14 mouse cellular contexts compared by ENCODE assay signal in genomic region chr15:98955324-98955723, GRCm38 (mm10). TPM values are rescaled to one million over a fixed set of nuclear protein-coding genes. Genes with fewer than 3 reads are reported as not detected.
A peak's percentile ranks its signal among the peaks of the same experiment; 100 is the strongest.
DNase-seq lines count a peak whose midpoint lies in the region; ATAC-seq and TF ChIP-seq lines count a peak whose summit lies in the region.
"Had no signal": no experiment of that assay in that cellular context is flagged by ENCODE, and none has a peak within 500 bp of the region (broad histone marks: within the 10 kb centered on the region; RNA-seq: fewer than 3 reads in every experiment).

No protein-coding gene starts in this region.

- intact Hi-C loops in heart, adult 2 months (cut with DNase I), result no loop called here

- TF ChIP-seq POLR2A in heart, adult 2 months (IDR thresholded peaks at IDR 0.05; ENCODE audit: insufficient read depth, low read depth, low read length), result no peak

- WGBS in heart, embryonic 12.5 days, result 88% methylated on average over 4 of the region's 4 CpGs
- 84% methylated on average over 4 of the region's 4 CpGs for WGBS in heart, adult 2 months
- 69% methylated on average over 4 of the region's 4 CpGs for WGBS in embryonic facial prominence, embryonic 12.5 days
- 59% methylated on average over 4 of the region's 4 CpGs for WGBS in hindbrain, embryonic 12.5 days
- 29% methylated on average over 4 of the region's 4 CpGs for WGBS in midbrain, postnatal 0 days

- H3K27me3 ChIP-seq in heart, embryonic 12.5 days (replicated peaks), result no peaks in the 10 kb centered on the region
- H3K27me3 ChIP-seq in heart, adult 2 months (ENCODE audit: control insufficient read depth, insufficient read depth, low read length), result no peaks in the 10 kb centered on the region
- no peaks in the 10 kb centered on the region for H3K27me3 ChIP-seq in embryonic facial prominence, embryonic 12.5 days
- H3K27me3 ChIP-seq in hindbrain, embryonic 12.5 days, result no peaks in the 10 kb centered on the region
- H3K27me3 ChIP-seq in midbrain, postnatal 0 days (ENCODE audit: insufficient read depth, low read length), result no peaks in the 10 kb centered on the region

- H3K9me3 ChIP-seq in heart, embryonic 12.5 days (replicated peaks), result no peaks in the 10 kb centered on the region
- no peaks in the 10 kb centered on the region for H3K9me3 ChIP-seq in embryonic facial prominence, embryonic 12.5 days
- no peaks in the 10 kb centered on the region for H3K9me3 ChIP-seq in hindbrain, embryonic 12.5 days (replicated peaks)
- H3K9me3 ChIP-seq in midbrain, postnatal 0 days (ENCODE audit: low read length), result no peaks in the 10 kb centered on the region
- H3K9me3 ChIP-seq: liver, embryonic 13.5 days had no signal

- ATAC-seq in heart, embryonic 12.5 days (ENCODE audit: insufficient number of reproducible peaks, low FRiP score), result no peak
- ATAC-seq in embryonic facial prominence, embryonic 12.5 days (ENCODE audit: insufficient number of reproducible peaks, insufficient read depth, low FRiP score, low TSS enrichment), result no peak
- no peak for ATAC-seq in hindbrain, embryonic 12.5 days (ENCODE audit: low FRiP score)
- no peak for ATAC-seq in midbrain, postnatal 0 days (ENCODE audit: low FRiP score)

- H3K9ac ChIP-seq in heart, embryonic 12.5 days, result no peak overlapping the region
- no peak overlapping the region for H3K9ac ChIP-seq in heart, adult 2 months (ENCODE audit: low read depth, low read length)
- no peak overlapping the region for H3K9ac ChIP-seq in embryonic facial prominence, embryonic 12.5 days
- peak overlapping the region; percentile 100 for H3K9ac ChIP-seq in hindbrain, embryonic 12.5 days
- peak overlapping the region; percentile 75 for H3K9ac ChIP-seq in midbrain, postnatal 0 days (replicated peaks; ENCODE audit: low read length, poor library complexity, severe bottlenecking)

- TF ChIP-seq CTCF in heart, adult 2 months (IDR thresholded peaks at IDR 0.05), result no peak
- TF ChIP-seq CTCF in midbrain, postnatal 0 days (IDR thresholded peaks at IDR 0.05), result no peak

- peak overlapping the region; percentile 59; the same call in 1 of the 2 replicates for H3K4me2 ChIP-seq in heart, embryonic 12.5 days
- peak overlapping the region; percentile 86 for H3K4me2 ChIP-seq in embryonic facial prominence, embryonic 12.5 days (replicated peaks)
- peak overlapping the region; percentile 67 for H3K4me2 ChIP-seq in hindbrain, embryonic 12.5 days (replicated peaks)
- H3K4me2 ChIP-seq in midbrain, postnatal 0 days (ENCODE audit: low read depth, low read length, poor library complexity, severe bottlenecking), result peak overlapping the region; percentile 83

- no peak overlapping the region for H3K27ac ChIP-seq in heart, embryonic 12.5 days (ENCODE audit: poor library complexity, severe bottlenecking)
- no peak overlapping the region; the same call in none of the 2 replicates for H3K27ac ChIP-seq in heart, adult 2 months
- peak overlapping the region; percentile 90; the same call in 1 of the 2 replicates for H3K27ac ChIP-seq in embryonic facial prominence, embryonic 12.5 days
- H3K27ac ChIP-seq in hindbrain, embryonic 12.5 days, result peak overlapping the region; percentile 100
- peak overlapping the region; percentile 94 for H3K27ac ChIP-seq in midbrain, postnatal 0 days (ENCODE audit: low read depth, low read length)
- H3K27ac ChIP-seq: liver, embryonic 13.5 days had no signal

- no peaks in the 10 kb centered on the region for H3K79me2 ChIP-seq in heart, adult 2 months (replicated peaks; ENCODE audit: control insufficient read depth, insufficient read depth, low read length)

- H3K36me3 ChIP-seq in heart, embryonic 12.5 days, result peaks cover 5% of the 10 kb centered on the region; the same call in 1 of the 2 replicates
- H3K36me3 ChIP-seq in heart, adult 2 months (ENCODE audit: control insufficient read depth, insufficient read depth, low read length), result no peaks in the 10 kb centered on the region
- peaks cover 3% of the 10 kb centered on the region; the same call in 1 of the 2 replicates for H3K36me3 ChIP-seq in embryonic facial prominence, embryonic 12.5 days
- peaks cover 4% of the 10 kb centered on the region for H3K36me3 ChIP-seq in hindbrain, embryonic 12.5 days
- H3K36me3 ChIP-seq in midbrain, postnatal 0 days (ENCODE audit: insufficient read depth, low read length), result 0 out of 2 replicates have a peak, but pooled peaks cover 2% of the 10 kb centered on the region
- H3K36me3 ChIP-seq: liver, embryonic 13.5 days had no signal

- no peak for TF ChIP-seq EP300 in heart, adult 2 months (IDR thresholded peaks at IDR 0.05; ENCODE audit: insufficient read depth, low read depth, low read length)

- no peak for DNase-seq in heart, adult 2 months
- no peak for DNase-seq in midbrain, postnatal 0 days (ENCODE audit: low spot score)
- no peak for DNase-seq in thymus, adult 18-20 months
- no peak for DNase-seq in adrenal gland, postnatal 36 days
- no peak for DNase-seq in adrenal gland, adult (ENCODE audit: inconsistent age in 2 of 2, low spot score in 1 of 2)
- DNase-seq: liver, embryonic 13.5 days had no signal

- H3K4me3 ChIP-seq in heart, embryonic 12.5 days, result no peak overlapping the region
- no peak overlapping the region for H3K4me3 ChIP-seq in heart, adult 2 months
- H3K4me3 ChIP-seq in embryonic facial prominence, embryonic 12.5 days, result no peak overlapping the region
- H3K4me3 ChIP-seq in hindbrain, embryonic 12.5 days, result peak overlapping the region; percentile 90
- peak overlapping the region; percentile 62 for H3K4me3 ChIP-seq in midbrain, postnatal 0 days (ENCODE audit: low read depth, low read length)
- H3K4me3 ChIP-seq: liver, embryonic 13.5 days had no signal

- peaks cover 21% of the 10 kb centered on the region for H3K4me1 ChIP-seq in heart, embryonic 12.5 days (replicated peaks)
- peaks cover 5% of the 10 kb centered on the region for H3K4me1 ChIP-seq in heart, adult 2 months (ENCODE audit: control insufficient read depth, insufficient read depth, low read length)
- H3K4me1 ChIP-seq in embryonic facial prominence, embryonic 12.5 days, result peaks cover 10% of the 10 kb centered on the region
- peaks cover 8% of the 10 kb centered on the region for H3K4me1 ChIP-seq in hindbrain, embryonic 12.5 days
- H3K4me1 ChIP-seq in midbrain, postnatal 0 days (ENCODE audit: insufficient read depth, low read length), result no peaks in the 10 kb centered on the region

RNA-seq across cellular contexts. Expression of gene Tuba1a, which starts 1.8 kb away (rescaled TPM):
- polyA plus RNA-seq in heart, embryonic 12.5 days (2016; fragmentation: Nextera tagmentation; extraction: Ambion mirVana), result 1,110 and 1,118 TPM in 2 replicates
- 10 to 100 TPM; 57.0 to 85.0 TPM for total RNA-seq in heart, adult 2 months (2021)
- polyA plus RNA-seq in heart, adult 2 months (2012; rRNA removed), result 165 and 235 TPM in 2 replicates
- 2,353 and 2,615 TPM in 2 replicates for polyA plus RNA-seq in embryonic facial prominence, embryonic 12.5 days (2016; fragmentation: Nextera tagmentation; extraction: Ambion mirVana)
- 9,547 and 9,692 TPM in 2 replicates for polyA plus RNA-seq in hindbrain, embryonic 12.5 days (2016; fragmentation: Nextera tagmentation; extraction: Ambion mirVana)
- 17,447 and 20,461 TPM in 2 replicates for total RNA-seq in midbrain, postnatal 0 days (2014; rRNA removed)
- 15,641 and 16,823 TPM in 2 replicates for polyA plus RNA-seq in midbrain, postnatal 0 days (2015; fragmentation: Nextera tagmentation; extraction: Ambion mirVana)
- total RNA-seq in adrenal gland, postnatal 36 days (2021), result 100 to 1,000 TPM in 1 of 2 experiments, 10 to 100 TPM in 1; 87.9 to 123 TPM

RNA-seq across cellular contexts. Expression of gene Gm49450, which starts 2.0 kb away (rescaled TPM):
- not detected in 2 replicates for polyA plus RNA-seq in heart, embryonic 12.5 days (2016; fragmentation: Nextera tagmentation; extraction: Ambion mirVana)
- total RNA-seq in heart, adult 2 months (2021), result not detected
- polyA plus RNA-seq in heart, adult 2 months (2012; rRNA removed), result 26.2 TPM in 1 of 2 replicates, not detected in the other
- not detected in 2 replicates for polyA plus RNA-seq in embryonic facial prominence, embryonic 12.5 days (2016; fragmentation: Nextera tagmentation; extraction: Ambion mirVana)
- not detected in 2 replicates for polyA plus RNA-seq in hindbrain, embryonic 12.5 days (2016; fragmentation: Nextera tagmentation; extraction: Ambion mirVana)
- total RNA-seq in midbrain, postnatal 0 days (2014; rRNA removed), result 1,797 and 2,945 TPM in 2 replicates
- polyA plus RNA-seq in midbrain, postnatal 0 days (2015; fragmentation: Nextera tagmentation; extraction: Ambion mirVana), result not detected in 2 replicates
- not detected for total RNA-seq in adrenal gland, postnatal 36 days (2021)
- total RNA-seq: gastrocnemius, adult 8-10 months; layer of hippocampus, postnatal 10 days had no signal
- polyA plus RNA-seq: liver, embryonic 13.5 days; stomach, embryonic 16.5 days had no signal

RNA-seq across cellular contexts. Expression of gene Tuba1b, which starts 21.0 kb away (rescaled TPM):
- 1,481 and 1,517 TPM in 2 replicates for polyA plus RNA-seq in heart, embryonic 12.5 days (2016; fragmentation: Nextera tagmentation; extraction: Ambion mirVana)
- 100 to 1,000 TPM; 129 to 144 TPM for total RNA-seq in heart, adult 2 months (2021)
- polyA plus RNA-seq in heart, adult 2 months (2012; rRNA removed), result 534 and 728 TPM in 2 replicates
- 1,598 and 1,609 TPM in 2 replicates for polyA plus RNA-seq in embryonic facial prominence, embryonic 12.5 days (2016; fragmentation: Nextera tagmentation; extraction: Ambion mirVana)
- polyA plus RNA-seq in hindbrain, embryonic 12.5 days (2016; fragmentation: Nextera tagmentation; extraction: Ambion mirVana), result 1,219 and 1,243 TPM in 2 replicates
- total RNA-seq in midbrain, postnatal 0 days (2014; rRNA removed), result 2,522 and 3,264 TPM in 2 replicates
- polyA plus RNA-seq in midbrain, postnatal 0 days (2015; fragmentation: Nextera tagmentation; extraction: Ambion mirVana), result 1,582 and 1,796 TPM in 2 replicates
- 100 to 1,000 TPM; 252 to 276 TPM for total RNA-seq in adrenal gland, postnatal 36 days (2021)

RNA-seq across cellular contexts. Expression of gene Lmbr1l, which starts 37.3 kb away (rescaled TPM):
- 16.9 and 17.2 TPM in 2 replicates for polyA plus RNA-seq in heart, embryonic 12.5 days (2016; fragmentation: Nextera tagmentation; extraction: Ambion mirVana)
- 10 to 100 TPM in 1 of 2 experiments, 1 to 10 TPM in 1; 7.1 to 11.1 TPM for total RNA-seq in heart, adult 2 months (2021)
- polyA plus RNA-seq in heart, adult 2 months (2012; rRNA removed), result 23.2 and 25.0 TPM in 2 replicates
- 21.5 and 26.4 TPM in 2 replicates for polyA plus RNA-seq in embryonic facial prominence, embryonic 12.5 days (2016; fragmentation: Nextera tagmentation; extraction: Ambion mirVana)
- 38.4 and 39.2 TPM in 2 replicates for polyA plus RNA-seq in hindbrain, embryonic 12.5 days (2016; fragmentation: Nextera tagmentation; extraction: Ambion mirVana)
- 46.0 and 56.9 TPM in 2 replicates for total RNA-seq in midbrain, postnatal 0 days (2014; rRNA removed)
- 19.6 and 21.7 TPM in 2 replicates for polyA plus RNA-seq in midbrain, postnatal 0 days (2015; fragmentation: Nextera tagmentation; extraction: Ambion mirVana)
- 10 to 100 TPM; 14.0 to 15.5 TPM for total RNA-seq in adrenal gland, postnatal 36 days (2021)

RNA-seq across cellular contexts. Expression of gene Dhh, which starts 57.0 kb away (rescaled TPM):
- 4.5 and 4.6 TPM in 2 replicates for polyA plus RNA-seq in heart, embryonic 12.5 days (2016; fragmentation: Nextera tagmentation; extraction: Ambion mirVana)
- 1 to 10 TPM in 1 of 2 experiments, under 1 TPM in 1; 0.73 to 1.5 TPM for total RNA-seq in heart, adult 2 months (2021)
- polyA plus RNA-seq in heart, adult 2 months (2012; rRNA removed), result 0.94 and 1.8 TPM in 2 replicates
- polyA plus RNA-seq in embryonic facial prominence, embryonic 12.5 days (2016; fragmentation: Nextera tagmentation; extraction: Ambion mirVana), result 0.67 and 1.2 TPM in 2 replicates
- 0.84 and 1.1 TPM in 2 replicates for polyA plus RNA-seq in hindbrain, embryonic 12.5 days (2016; fragmentation: Nextera tagmentation; extraction: Ambion mirVana)
- 0.38 and 0.71 TPM in 2 replicates for total RNA-seq in midbrain, postnatal 0 days (2014; rRNA removed)
- polyA plus RNA-seq in midbrain, postnatal 0 days (2015; fragmentation: Nextera tagmentation; extraction: Ambion mirVana), result 0.18 and 0.22 TPM in 2 replicates
- total RNA-seq in adrenal gland, postnatal 36 days (2021), result 1 to 10 TPM; 2.2 to 3.0 TPM
- total RNA-seq: common myeloid progenitor, adult 5-6 weeks; megakaryocyte progenitor cell, adult 5-6 weeks had no signal

Comparison
In these comparisons a context has a peak if more than half of its experiments do, and no peak if none do; other contexts are left out.
1. H3K27ac ChIP-seq: peak in embryonic facial prominence, embryonic 12.5 days (single experiment), hindbrain, embryonic 12.5 days (single experiment) and midbrain, postnatal 0 days (single experiment); none in heart, embryonic 12.5 days (single experiment) and heart, adult 2 months (single experiment).
2. H3K4me3 ChIP-seq: peak in hindbrain, embryonic 12.5 days (single experiment) and midbrain, postnatal 0 days (single experiment); none in heart, embryonic 12.5 days (single experiment), heart, adult 2 months (single experiment) and embryonic facial prominence, embryonic 12.5 days (single experiment).
3. H3K9ac ChIP-seq: peak in hindbrain, embryonic 12.5 days (single experiment) and midbrain, postnatal 0 days (single experiment); none in heart, embryonic 12.5 days (single experiment), heart, adult 2 months (single experiment) and embryonic facial prominence, embryonic 12.5 days (single experiment).
4. Peak in every context shown above with its lines, with median percentiles within 50 percentile points of each other: H3K4me2 ChIP-seq.